Mouse (Mus musculus) MEL-GATA-1-ER (cell line): ENCODE measurements around the gene Gtf2e1.

Experiments used
- DNase-seq: peaks from one replicate; pipeline ENCODE4 v3.0.0-alpha.2; 2012; ENCODE audit warnings: low read depth; ENCODE audit errors: extremely low read depth

Gene Gtf2e1

DNA sequence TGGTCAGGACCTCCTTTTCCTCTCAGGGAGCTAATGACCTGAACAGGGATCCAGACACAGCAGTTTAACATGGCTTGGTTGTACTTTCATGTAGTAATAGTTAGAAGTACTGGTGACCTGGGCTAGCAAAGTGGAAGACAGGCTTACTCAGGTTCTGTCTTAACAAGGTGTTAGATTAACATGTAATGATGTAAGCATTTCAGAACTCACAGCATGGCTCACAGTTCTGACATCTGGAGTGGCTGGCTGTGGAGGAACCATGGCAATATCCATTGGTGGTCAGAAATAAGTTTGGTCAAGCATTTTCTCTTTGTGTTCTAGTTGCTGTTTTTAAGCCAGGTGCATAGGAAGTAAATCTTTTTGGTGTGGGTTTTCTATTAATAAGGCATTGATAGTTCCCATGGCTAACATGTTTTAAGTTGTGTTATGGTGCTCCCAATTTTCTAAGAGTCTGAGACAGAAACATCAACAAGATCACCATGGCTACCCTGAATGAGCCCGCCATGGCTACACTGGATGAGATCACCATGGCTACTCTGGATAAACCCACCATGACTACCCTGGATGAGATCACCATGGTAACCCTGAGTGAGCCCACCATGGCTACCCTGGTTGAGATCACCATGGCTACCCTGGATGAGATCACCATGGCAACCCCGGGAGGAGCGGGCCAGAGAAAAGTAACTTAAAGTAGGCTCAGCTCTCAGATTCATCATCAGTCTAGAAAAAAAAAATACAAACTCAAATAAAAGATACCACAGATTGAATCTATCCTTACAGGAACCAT lies 52.6 kb downstream of the Gtf2e1 start:
- DNase-seq, result no peak

GRCm38 (mm10) chr16:37478311-37479291 lies 61.0 kb downstream of the Gtf2e1 start:
- DNase-seq, result no peak

DNA sequence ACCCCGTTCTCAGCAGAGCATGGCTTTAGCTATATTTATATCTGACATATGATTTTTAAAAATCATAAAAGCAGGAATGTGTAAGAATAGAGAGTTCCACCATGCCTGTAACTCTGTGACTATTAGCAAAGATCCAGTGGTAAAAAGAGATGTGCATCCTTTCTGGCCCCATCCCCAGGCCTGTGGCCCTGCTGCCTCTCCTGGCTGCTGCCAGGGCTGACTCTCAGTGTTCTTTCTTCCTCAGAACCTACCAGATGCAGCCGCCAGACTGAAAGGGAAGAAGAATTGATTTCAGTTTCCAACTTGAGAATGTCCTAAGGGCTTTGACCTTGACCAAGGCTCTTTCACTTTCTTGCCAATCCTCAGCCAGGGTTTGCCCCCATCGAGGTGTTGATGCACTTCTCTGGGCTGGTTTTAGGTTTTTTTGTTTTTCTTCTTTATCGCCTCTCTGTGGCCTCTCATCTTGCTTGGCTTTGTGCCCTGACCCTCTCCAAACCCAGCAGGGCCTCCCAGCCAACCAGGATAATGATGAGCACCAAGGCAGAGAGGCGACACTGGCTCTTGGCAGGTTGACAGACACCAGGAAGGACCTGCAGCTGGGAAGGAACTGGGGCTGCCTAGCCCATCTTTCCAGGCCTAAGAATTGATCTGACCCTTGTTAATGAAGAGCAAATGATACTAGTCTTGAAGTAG lies 66.8 kb downstream of the Gtf2e1 start:
- no peak for DNase-seq

GRCm38 (mm10) chr16:37469595-37469994 lies 70.0 kb downstream of the Gtf2e1 start:
- DNase-seq, result no peak

DNA sequence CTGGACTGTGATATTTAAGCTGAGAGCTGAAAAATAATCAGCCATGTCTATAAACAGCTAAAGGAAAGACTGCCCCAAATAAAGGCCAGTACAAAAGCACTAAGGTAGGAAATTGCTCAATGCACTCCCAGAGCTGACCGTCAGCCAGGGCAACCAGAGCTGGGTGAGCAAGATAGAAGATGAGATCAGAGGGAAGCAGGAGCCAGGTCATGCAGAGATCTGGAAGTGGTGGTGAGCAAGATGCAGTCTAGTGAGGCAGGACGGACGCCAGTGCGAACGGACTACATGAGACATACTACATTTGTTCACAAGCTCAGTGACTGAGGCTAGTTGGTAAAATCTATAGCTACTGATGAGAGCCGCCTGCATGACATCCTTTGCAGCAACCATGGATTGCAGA lies 75.6 kb downstream of the Gtf2e1 start:
- no peak for DNase-seq

- DNase-seq, result no peak
These were observed 76.7 kb downstream of the Gtf2e1 start for GRCm38 (mm10) chr16:37462886-37463285.

DNA sequence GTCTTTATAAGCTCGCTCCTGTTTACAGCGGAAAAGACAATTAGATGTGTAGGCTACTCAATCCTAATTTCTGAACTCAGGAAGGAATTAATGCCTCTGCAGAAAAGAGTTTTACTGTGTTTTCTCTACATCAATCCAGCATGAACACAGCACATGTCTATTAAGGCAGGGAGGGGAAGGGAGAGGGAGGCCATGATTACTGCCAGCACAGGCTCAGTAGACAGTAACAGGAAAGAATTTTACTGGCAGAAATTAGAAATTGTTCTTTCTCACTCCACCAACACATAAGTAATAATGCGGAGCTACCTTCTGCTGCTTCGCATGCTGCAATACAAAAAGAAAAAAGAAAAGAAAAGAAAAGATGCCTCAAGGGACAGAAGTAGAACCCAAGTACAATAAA lies 78.0 kb downstream of the Gtf2e1 start:
- no peak for DNase-seq
